Mouse (Mus musculus): ENCODE measurements around the gene Agxt. TPM values are rescaled to one million over a fixed set of nuclear protein-coding genes. Genes with fewer than 3 reads are reported as not detected.

The Agxt gene
- total RNA-seq (2021) = 3.6 TPM in 1 of 2 replicates, not detected in the other
- long read RNA-seq, transcript Agxt-201 (11 exons, 1,553 nt) = major isoform, 267 of 296 reads
- long read RNA-seq, partial matches to known transcripts = 14 of 296 reads
- long read RNA-seq, other reads (novel, unspliced or antisense) = 15 of 296 reads

DNA sequence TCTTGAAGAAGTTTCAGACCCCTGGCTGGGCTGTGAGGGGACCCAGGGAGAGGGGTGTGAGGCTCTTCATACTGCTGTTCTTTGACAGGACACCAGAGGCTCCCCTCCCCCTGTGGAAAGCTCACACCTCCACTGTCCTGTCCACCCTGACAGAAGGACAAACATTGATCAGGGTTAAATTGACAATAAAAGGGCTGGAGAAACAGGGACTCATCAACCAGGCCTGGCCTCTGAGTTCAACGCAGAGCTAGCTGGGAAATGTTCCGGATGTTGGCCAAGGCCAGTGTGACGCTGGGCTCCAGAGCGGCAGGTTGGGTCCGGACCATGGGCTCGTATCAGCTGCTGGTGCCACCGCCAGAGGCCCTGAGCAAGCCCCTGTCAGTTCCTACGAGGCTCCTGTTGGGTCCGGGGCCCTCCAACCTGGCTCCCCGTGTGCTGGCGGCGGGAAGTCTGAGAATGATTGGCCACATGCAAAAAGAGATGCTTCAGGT lies at the start of gene Agxt:
Gene Agxt, plus strand, starts transcription at position 205 of the 491 bp plus-strand sequence.
- DNase-seq = no peak

DNA sequence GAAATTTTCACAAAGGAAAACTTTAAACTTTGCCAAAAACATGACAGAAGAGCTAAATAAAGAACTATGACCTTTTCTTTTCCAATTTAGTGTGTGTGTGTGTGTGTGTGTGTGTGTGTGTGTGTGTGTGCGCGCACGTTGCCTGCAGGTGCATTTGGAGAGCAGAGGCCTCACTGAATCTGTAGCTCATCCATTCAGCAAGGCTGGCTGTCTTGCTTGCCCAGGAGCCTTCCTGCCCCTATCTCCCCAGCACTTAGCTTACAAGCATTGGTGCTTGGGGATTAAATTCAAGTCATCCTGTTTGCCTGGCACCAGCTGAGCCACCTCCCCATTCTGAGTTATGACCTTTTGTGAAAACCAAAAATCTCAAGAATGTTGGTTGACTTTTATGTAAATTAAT lies 42.5 kb upstream of the Agxt start:
- no peak for DNase-seq

DNA sequence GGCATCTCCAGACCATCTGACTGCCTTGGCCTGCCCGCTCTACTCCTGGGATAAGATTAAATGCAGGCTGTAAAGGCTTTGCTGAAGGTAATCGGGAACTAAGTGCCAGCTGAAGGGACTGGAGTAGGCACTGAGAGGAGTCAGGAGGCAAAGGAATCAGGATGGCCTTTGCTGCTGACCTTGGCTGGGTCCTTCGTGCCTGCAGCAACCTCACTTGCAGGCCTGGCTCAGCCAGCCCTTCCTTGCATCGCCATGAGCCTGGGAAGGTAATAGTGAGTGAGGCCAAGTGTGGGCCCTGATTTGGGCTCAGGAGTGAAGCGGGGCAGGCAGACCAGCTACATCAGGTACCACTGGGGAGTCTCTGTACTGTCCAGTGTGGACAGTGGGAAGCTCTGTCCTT lies 36.1 kb upstream of the Agxt start:
- peak; percentile 43 for DNase-seq

DNA sequence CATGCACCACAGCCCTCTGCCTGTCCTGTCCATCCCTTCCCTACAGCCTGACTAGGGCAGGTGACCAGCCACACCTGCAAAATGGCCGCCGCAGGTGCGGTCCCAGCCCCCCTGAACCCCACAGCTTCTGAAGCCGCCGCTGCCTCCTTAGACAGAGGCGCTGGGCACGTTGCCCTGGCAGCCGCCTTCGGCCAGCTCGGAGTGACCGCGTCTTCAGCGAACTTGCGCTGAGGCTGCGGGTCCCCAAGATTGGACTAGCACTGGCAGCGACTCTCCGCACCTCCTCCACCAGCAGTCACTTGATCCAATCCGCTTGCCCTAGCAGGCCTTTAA lies 34.8 kb upstream of the Agxt start:
- DNase-seq = peak; percentile 42

GRCm38 (mm10) chr1:93100576-93101491 lies 34.2 kb upstream of the Agxt start:
- DNase-seq = peak; percentile 33

DNA sequence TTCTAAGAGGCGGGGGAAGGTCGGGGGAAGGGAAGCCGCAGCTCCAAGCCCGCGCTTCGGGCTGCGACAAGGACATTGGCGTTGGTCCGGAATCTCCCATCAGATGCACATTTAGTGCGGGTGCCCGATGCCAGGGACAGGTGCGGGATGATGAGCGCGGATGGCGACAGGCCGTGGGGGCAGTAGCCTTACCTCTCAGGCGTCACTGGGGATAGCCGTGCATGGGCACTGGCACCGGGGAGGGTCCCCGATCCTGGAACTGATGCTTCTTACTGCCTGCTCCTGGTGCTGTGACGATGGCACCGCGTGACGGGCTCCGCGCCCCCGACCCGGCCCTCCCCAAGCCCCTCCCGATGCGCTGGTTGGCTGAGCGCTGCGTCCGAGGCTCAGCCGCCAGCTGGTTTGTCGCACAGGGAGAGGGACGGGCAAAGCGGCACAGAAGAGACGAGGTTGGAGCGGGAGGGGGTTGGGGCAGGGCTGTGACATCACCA lies 33.4 kb upstream of the Agxt start, which contains the start of gene Kif1a:
Gene Kif1a, minus strand, starts transcription at position 381 of the 491 bp plus-strand sequence.
- peak; percentile 62 for DNase-seq

DNA sequence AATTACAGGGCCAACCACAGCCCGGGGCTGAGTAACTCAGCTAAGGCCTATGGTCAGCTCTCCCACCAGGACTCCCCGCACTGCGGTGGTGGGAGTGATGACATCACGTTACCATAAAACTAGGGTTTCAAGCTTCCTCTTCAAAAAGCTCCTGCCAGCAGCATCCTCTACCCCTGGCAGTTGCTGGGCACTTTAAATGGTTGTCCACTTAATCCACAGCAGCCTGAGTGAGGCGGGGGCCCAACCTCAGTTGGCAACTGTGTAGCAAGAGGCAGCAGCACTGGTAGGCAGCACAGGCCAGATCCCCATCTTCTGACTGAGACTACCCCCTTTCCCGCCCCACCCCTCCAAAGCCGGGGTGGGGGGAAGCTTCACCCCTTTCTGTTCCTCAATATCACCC lies 32.3 kb upstream of the Agxt start:
- no peak for DNase-seq

- DNase-seq = peak; percentile 68
These were observed 20.2 kb upstream of the Agxt start for GRCm38 (mm10) chr1:93114713-93115463.

- no peak for DNase-seq
These were observed 19.6 kb upstream of the Agxt start for GRCm38 (mm10) chr1:93115471-93115870.

DNA sequence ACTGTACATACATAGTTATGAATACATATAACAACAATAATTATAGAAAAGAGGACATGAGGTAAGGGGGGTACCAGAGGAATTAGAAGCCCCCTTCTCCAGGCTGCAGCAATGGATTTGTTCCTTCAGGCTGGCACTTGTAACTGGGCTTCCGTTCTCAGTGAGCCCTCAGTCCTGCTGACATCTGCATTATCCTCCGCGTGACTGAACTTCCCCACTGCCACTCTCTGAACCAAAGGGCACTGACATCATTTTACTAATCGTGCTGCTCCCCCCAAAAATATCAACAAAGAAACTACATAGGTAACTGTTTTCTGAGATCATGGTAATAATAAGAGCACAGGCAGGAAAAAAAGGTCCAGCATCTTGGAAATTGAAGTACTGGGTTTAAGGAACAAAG lies 16.2 kb upstream of the Agxt start:
- no peak for DNase-seq

- DNase-seq = no peak
These were observed 11.7 kb upstream of the Agxt start for GRCm38 (mm10) chr1:93123179-93123854.

- no peak for DNase-seq
These were observed 11.0 kb upstream of the Agxt start for GRCm38 (mm10) chr1:93124066-93124465.

GRCm38 (mm10) chr1:93125256-93125655 lies 9.8 kb upstream of the Agxt start:
- no peak for DNase-seq

DNA sequence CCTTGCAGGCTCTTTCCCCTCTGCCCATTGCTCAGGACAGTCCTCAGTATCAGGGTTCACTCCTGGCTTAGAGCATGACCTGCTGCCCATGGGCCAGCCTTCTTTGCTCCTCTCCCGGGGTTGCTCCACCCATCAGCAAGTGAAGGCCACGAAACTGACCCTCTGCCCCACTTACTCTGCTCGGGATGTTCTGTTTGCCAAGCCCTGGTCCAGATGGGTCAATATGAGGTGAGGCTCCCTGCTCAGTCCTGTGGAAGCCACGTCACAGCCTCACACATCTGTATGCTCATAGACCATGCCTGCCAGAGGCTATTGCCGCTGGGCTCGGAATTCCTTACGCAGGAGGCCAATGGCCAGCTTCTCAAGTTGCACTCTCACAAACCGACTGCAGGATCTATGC lies 6.8 kb upstream of the Agxt start:
- DNase-seq = no peak

DNA sequence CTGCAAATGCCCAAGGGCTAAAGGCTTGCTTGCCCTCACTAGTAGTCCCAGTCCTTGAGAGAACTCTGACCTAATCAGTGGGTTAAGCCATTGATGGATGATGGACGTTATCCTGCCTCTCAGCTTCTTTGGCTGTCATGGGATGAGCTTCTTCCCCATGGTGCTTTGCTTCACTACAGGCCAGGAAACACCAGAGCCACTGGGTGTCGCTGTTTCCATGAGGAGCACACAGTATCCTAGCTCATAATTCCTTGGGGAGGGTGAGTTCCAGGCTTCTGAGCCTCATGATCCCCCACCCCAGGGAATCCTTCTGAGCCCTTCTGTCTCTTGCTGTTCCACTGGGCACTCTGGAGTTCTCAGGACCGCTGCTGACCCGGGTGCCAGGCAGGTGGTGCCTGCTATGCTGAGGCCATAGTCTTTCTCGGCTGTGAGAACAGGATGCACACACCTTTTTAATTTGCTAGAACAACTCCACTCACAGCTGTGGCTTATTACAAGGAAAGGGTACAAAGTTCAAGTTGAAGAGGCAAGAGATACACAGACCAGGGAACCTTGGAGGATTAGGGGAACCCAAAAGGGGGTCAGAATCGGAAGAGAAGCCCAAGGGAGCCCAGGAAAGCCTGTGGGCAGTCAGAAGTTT lies 6.2 kb upstream of the Agxt start:
- peak; percentile 65 for DNase-seq

DNA sequence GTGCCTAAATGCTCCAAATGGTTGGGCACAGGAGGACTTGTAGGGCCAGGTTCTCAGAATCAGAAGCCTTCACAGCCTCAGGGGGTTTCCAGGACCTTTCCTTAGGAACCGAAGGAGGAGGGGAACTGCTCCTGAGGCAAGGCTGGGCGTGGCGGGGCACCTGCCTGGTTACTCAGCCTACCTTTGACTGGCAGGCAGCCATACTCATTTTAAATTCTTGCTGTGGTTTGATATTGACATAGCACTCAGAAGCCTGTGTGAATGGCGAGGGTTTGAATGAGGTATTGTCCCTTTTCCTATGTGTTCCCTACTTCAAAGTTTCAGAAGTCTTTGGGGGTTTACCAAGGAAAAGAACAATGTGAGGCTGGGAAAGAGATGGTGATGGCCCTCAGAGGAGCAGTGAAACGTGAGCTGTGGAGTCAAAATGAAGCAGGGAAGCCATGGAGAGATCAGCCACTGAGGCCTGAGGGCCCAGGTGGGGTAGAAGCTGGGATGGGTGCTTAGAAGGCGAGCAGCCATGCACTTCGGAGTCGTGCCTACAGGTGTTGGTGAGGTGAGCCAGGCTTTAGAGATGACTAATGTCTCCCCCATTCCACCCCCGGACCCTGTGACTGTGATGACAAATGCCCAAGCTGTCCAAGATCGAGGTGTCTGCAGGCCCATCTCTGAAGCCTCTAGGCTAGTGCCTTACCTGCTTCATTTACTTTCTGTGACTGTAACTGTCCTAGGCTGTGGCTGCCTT lies 4.6 kb upstream of the Agxt start:
- DNase-seq = no peak

DNA sequence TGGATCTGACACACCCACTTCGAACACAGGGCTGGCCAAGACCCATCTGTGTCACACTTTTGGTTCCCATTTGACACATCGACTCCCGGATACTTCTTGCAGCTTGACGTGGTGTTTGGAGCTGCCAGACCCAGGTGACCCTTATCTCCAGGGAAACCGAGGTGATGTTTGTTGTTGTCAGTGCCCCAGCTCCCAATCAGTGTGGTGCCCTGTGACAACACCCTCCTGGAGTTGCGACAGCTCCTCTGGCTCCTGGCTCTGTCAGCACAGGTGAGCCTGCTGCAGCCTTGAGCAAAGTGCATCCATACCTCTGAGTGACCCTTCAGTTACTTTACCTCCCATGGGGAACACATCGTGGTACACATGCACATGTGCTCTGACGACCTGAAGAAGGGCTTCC lies 2.4 kb upstream of the Agxt start:
- no peak for DNase-seq

- DNase-seq = peak; percentile 20
These were observed 3.5 kb downstream of the Agxt start for GRCm38 (mm10) chr1:93138534-93138933.

DNA sequence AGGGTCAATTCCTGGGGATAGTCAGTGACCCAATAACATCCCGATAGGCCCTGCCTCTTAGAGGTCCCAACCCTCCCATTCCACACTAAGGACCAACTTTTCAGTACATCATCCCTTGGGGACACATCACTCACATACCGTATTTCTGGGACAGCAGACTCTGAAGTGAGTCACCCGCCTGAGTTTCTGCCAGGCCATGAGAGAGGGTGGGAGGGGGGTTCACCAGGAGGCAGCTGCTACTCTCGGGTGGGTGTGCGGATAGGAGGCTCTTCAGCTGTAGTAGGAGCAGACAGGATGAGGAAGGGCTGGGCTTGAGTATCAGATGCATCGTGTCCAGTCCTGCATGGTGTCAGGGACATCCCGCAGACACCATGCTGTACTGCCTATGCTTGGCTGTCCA lies 4.7 kb downstream of the Agxt start:
- DNase-seq = no peak

DNA sequence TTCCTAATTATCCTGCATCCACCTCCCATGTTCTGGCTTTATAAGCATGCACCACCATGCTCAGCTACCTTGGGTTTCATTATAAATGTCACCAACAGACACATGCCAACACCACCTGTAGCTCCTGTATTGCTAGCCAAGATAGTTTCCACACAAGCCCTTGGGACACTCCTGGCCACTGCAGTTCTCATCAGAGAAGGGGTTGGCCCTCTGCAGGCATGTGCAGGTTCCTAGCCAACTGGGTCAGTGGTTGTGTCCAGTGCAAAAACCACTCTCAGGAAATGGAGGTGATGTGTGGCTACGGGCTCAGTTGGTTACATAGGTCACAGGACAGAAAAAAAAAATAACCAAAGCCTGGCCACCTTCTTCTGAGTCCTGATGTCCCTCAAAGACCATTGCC lies 7.8 kb downstream of the Agxt start:
- peak; percentile 19 for DNase-seq

DNA sequence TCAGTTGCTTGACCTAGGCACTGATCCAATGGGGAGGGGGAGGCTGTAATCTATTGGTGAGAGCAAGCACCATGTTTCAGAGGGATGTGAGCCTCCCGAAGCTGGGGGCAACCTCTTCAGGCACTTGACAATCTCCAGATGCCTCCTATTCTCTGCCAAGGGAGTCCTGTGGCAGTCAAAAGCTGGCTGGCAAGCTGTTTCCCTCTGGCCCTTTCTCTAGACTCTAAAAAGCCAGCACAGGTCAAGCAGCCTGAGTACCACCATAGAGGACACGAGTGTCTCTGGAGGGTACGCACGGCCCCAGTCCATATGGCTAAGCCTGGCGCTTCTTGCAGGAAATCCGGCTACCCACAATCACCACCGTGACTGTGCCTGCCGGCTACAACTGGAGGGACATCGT lies 9.1 kb downstream of the Agxt start:
- DNase-seq = no peak

All from adrenal gland, postnatal 25 days (tissue).